Mouse (Mus musculus): Measurements from ENCODE around the gene Bckdha. TPM values are rescaled to one million over a fixed set of nuclear protein-coding genes. Genes with fewer than 3 reads are reported as not detected.
A peak's percentile ranks its signal among the peaks of the same experiment; 100 is the strongest.

Bckdha gene
- total RNA-seq (2021), result 255 and 258 TPM in 2 replicates
- long read RNA-seq, experiment 1, transcript Bckdha-201 (9 exons, 1,899 nt), result major isoform, 209 of 245 reads
- long read RNA-seq, experiment 1, partial matches to known transcripts, result 30 of 245 reads
- long read RNA-seq, experiment 1, other reads (novel, unspliced or antisense), result 6 of 245 reads
- long read RNA-seq, experiment 2, transcript Bckdha-201 (9 exons, 1,899 nt), result major isoform, 164 of 208 reads
- long read RNA-seq, experiment 2, partial matches to known transcripts, result 35 of 208 reads
- long read RNA-seq, experiment 2, other reads (novel, unspliced or antisense), result 9 of 208 reads

- peak; percentile 99 for DNase-seq
Measured at GRCm38 (mm10) chr7:25658657-25659472, at the start of gene Bckdha, which contains the start of gene Exosc5. Bckdha (minus strand) TSS chr7:25658981. Exosc5 (plus strand) TSS chr7:25659164.

GRCm38 (mm10) chr7:25707581-25708292 is 49.0 kb upstream of the Bckdha start:
- peak; percentile 71 for DNase-seq

DNA sequence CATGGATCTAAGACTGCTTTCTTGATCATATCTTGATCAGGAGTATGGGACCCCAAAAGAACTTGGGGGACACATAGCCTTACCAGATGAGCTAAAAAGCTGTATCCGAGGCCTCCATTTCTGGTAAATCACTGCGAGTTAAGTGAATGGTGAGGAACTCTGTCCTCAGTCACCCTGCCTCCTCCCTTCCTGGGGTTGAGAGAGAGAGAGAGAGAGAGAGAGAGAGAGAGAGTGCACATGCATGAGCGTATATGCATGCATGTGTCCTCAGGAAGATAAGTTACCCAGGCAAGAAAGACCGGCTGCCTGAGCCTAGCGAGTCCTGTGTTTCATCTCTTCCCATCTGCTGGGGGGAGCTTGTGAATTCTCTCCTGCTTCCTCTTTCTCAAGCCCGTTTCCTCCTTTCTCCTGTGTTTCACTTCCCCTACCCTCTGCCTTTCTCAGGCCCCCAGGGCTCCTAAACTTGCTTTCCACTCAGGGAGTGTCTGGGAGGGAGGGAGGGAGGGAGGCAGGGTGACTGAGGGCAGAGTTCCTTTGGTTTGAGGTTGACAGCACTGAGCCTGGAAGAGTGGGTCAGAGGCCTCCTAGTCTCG is 47.9 kb upstream of the Bckdha start:
- DNase-seq, result no peak

- peak; percentile 70 for DNase-seq
Measured at GRCm38 (mm10) chr7:25705801-25706251, 47.0 kb upstream of the Bckdha start.

DNA sequence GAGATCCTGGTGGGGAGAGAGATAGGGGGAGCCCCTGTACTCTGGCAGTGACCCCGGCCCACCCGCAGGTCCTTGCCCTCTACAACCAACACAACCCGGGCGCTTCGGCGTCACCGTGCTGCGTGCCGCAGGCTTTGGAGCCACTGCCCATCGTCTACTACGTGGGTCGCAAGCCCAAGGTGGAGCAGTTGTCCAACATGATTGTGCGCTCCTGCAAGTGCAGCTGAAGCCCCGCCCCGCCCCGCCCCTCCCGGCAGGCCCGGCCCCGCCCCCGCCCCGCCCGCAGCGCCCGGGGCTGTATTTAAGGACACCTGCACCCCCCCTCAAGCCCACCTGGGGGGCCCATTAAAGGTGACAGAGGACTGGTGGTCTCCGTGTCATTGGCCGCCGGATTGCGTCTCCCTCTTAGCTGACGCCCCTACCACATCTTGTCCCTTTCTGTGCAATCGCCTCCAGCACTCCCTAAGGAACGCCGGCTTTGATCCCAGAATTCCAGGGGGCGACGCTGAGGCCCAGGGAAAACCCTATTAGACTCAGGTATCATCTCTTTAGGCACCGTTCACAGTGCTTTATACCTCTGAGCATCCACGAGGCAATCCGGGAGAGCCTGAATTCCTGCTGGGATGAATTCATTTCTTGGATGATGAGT is 46.1 kb upstream of the Bckdha start:
- DNase-seq, result peak; percentile 37

GRCm38 (mm10) chr7:25703793-25704494 is 45.2 kb upstream of the Bckdha start:
- peak; percentile 52 for DNase-seq

GRCm38 (mm10) chr7:25702350-25702749 is 43.6 kb upstream of the Bckdha start:
- DNase-seq, result no peak

DNA sequence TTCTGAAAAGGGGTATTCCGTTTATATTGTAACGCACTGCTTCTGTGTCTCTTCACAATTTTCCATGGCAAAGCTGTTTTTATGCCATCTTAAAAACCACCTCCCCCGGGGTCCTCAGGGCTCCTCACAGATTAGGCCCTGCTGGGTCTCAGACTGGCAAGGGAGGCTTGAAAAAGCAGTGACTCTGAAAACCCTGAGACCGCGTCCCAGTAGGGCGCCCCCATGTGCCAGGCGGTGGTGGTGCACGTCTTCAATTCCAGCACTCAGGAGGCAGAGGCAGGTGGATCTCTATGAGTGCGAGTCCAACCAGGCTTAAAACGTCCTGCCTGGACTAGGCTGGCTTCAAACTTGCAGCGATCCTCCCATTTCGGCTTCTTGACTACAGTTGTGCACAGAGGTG is 42.0 kb upstream of the Bckdha start:
- no peak for DNase-seq

DNA sequence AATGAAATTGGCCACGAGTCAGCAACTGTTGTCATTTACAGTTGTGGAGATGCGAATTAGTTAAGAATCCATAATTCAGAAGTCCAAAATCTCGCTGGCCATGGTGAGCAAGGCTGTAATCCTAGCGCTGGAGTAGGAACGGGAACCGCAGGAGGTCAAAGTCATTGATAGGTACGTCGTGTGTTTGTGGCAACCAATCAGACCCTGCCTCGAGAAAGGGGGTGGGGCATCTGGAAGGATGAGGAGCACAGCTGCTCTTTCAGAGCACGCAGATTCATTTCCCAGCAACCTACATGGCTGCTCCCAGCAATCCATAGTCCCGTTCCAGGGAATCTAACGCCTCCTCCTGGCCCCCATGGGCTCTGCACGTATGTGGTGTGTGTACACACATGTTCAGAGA is 41.1 kb upstream of the Bckdha start:
- no peak for DNase-seq

GRCm38 (mm10) chr7:25694104-25694503 is 35.3 kb upstream of the Bckdha start:
- no peak for DNase-seq

DNA sequence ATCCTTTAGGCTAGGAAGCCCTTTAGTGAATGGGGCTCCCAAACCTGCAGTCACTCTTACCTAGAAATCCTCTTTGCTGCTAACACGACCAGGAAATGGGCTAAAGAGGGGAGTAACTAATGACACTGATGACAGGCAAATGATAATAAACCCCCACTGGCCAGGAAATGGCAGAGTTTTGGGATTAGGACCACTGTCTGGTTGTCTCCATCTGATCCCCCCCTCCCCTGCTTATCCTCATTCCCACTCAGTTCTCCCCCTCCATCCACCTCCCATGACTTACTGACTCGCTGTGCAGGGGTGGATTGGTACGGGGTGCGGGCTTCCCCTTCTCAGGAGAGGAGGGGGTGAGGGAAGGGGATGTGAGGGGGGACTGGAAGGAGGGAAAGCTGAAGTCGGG is 31.3 kb upstream of the Bckdha start:
- DNase-seq, result no peak

GRCm38 (mm10) chr7:25689603-25690021 is 30.8 kb upstream of the Bckdha start:
- DNase-seq, result no peak

DNA sequence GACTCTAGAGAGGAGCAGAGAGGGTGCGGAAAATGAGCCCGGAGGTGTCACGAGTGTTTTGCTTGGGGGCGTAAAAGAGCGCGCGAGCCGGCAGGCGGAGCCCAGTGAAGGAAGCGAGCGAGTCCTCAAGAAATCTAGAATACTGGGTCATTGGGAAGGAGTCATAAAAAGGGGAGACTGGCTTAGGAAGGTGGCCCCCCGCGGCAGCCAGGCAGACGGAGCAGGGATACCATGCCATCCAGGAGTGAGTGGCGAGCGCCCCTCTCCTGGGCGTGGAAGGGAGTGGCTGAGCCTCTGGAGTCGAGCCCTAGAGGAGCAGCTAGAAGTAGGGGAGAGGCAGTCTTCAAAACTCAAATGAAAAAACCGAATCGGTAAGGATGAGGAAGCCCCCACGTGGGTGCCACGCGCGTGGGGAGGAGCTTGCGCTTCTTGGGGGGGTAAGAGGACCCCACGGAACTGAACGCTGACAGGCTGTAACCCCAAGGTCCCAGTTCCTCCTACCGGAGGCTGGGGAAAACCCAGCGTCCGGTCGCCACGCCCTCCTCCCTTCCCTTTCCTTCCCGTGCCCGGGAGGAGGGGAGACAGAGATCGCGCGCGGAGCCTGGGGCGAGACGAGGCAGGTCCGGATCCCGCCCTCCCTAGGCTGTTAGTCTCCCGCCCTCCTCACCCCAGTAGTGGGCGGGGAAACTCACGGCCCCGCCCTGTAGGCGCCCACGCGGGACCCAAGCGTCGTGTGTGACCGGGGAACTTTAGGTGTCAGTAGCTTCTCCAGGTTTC is 30.2 kb upstream of the Bckdha start:
- DNase-seq, result peak; percentile 88

DNA sequence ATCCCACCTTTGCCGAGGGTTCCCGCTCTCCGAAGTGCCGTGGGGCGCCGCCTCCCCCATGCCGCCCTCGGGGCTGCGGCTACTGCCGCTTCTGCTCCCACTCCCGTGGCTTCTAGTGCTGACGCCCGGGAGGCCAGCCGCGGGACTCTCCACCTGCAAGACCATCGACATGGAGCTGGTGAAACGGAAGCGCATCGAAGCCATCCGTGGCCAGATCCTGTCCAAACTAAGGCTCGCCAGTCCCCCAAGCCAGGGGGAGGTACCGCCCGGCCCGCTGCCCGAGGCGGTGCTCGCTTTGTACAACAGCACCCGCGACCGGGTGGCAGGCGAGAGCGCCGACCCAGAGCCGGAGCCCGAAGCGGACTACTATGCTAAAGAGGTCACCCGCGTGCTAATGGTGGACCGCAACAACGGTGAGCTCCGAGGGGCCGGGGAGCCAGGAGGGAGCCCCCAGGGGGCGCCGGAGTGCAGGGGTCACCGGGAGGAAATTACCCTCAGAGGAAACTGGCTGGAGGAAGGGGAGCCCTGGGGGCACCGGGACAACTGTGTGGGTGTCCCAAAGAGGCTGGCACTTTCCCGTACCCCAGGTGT is 29.1 kb upstream of the Bckdha start:
- DNase-seq, result peak; percentile 78

DNA sequence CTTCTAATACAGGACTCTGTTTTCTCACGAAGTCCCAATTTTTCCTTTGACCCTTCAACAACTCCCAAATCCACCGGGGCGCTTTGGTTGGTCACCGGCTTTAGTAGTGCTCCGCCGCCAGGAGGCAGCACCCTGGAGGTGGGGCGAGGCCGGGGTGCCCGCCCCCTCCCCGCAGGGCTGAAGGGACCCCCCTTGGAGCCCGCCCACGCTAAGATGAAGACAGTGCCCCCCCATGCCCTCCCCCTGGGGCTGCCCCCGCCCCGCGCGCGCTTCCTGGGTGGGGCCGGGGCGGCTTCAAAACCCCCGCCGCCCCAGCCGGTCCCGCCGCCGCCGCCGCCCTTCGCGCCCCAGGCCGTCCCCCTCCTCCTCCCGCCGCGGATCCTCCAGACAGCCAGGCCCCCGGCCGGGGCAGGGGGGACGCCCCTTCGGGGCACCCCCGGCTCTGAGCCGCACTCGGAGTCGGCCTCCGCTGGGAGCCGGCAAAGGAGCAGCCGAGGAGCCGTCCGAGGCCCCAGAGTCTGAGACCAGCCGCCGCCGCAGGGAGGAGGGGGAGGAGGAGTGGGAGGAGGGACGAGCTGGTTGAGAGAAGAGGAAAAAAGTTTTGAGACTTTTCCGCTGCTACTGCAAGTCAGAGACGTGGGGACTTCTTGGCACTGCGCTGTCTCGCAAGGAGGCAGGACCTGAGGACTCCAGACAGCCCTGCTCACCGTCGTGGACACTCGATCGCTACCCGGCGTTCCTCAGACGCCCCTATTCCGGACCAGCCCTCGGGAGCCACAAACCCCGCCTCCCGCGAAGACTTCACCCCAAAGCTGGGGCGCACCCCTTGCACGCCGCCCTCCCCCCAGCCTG is 28.1 kb upstream of the Bckdha start, which contains the start of gene Tgfb1:
TSS of gene Tgfb1 (plus strand) at position 323 of the 852 bp plus-strand sequence.
- DNase-seq, result peak; percentile 89

- no peak for DNase-seq
Measured at GRCm38 (mm10) chr7:25685926-25686470, 27.2 kb upstream of the Bckdha start.

GRCm38 (mm10) chr7:25684659-25685058 is 25.9 kb upstream of the Bckdha start:
- DNase-seq, result no peak

DNA sequence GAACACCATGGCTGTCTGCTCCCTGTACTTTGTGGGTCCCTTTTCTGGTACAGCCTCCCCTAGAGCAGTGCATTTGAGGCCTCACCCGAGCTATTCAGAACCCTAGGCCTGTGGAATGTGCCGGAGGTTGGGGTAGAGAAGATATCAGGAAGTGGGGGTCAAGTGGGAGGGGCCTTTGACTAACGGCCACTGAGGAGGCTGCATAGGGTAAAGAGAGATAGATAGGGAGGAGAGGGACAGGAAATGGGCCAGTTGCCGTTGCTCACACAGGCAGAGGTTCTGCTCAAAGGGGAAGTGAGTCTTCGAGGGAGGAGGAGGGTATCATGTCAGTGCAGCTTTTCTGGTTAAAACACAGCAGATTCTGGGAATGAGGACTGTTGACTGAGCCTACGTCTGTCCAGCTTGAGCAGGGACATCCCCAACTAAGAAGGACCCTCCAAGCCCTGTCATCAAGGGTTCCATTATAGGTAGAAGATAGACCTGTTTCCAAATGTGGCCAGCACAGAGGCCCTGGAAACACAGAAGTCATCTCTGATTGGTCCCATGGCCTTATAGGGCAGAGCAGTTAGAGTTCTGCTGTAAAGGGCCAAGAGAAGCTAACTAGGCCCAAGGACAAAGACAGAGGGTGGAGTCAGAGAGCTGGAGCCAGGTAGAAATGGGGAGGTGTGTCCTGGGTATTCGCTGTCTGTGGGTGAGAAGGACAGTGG is 24.8 kb upstream of the Bckdha start:
- no peak for DNase-seq

Data from adrenal gland, postnatal 14 days (tissue).